Mouse (Mus musculus) forebrain, embryonic 10.5 days (tissue): Measurements from ENCODE around the gene Fam13a. TPM values are rescaled to one million over a fixed set of nuclear protein-coding genes. Genes with fewer than 3 reads are reported as not detected.

Experiments used
- DNase-seq: peaks from one replicate; pipeline ENCODE4 v3.0.0-alpha.2; 2017; ENCODE audit warnings: low spot score; ENCODE audit errors: extremely low spot score
- H3K27ac ChIP-seq: fragments of 300-500 bp; sonication (generic); 2 replicates; pipeline ENCODE4 v1.5.1; 2016; ENCODE audit warnings: mild to moderate bottlenecking
- H3K27me3 ChIP-seq: fragments of 300-500 bp; sonication (generic); 2 replicates; pipeline ENCODE4 v1.6.1; 2016; ENCODE audit warnings: mild to moderate bottlenecking; ENCODE audit not compliant: poor library complexity, severe bottlenecking
- H3K36me3 ChIP-seq: fragments of 300-500 bp; sonication (generic); replicated peaks from 2 replicates; pipeline ENCODE4 v1.6.1; 2016; ENCODE audit warnings: mild to moderate bottlenecking, moderate library complexity
- H3K4me1 ChIP-seq: fragments of 300-500 bp; sonication (generic); 2 replicates; pipeline ENCODE4 v1.6.1; 2016
- H3K4me3 ChIP-seq: fragments of 300-500 bp; sonication (generic); 2 replicates; pipeline ENCODE4 v1.5.1; 2016; ENCODE audit warnings: mild to moderate bottlenecking, moderate library complexity
- H3K9me3 ChIP-seq: fragments of 300-500 bp; sonication (generic); 2 replicates; pipeline ENCODE4 v1.6.1; 2016; ENCODE audit warnings: mild to moderate bottlenecking, moderate library complexity
- WGBS: fragments of 180-500 bp; shearing (Covaris S2); methylation state at CpG from one replicate; pipeline ENCODE4 v1.1.7; 2016; 5-methylcytosine and 5-hydroxymethylcytosine counted together
- polyA plus RNA-seq: library from polyadenylated mRNA; unstranded; fragments of >200 nt; fragmentation: Nextera tagmentation; extraction: Ambion mirVana; gene quantifications from 2 replicates; pipeline ENCODE4 v1.2.1, GENCODE M21; 2016

Gene Fam13a
- polyA plus RNA-seq, 1 experiment from 2014 or later = 2.9 TPM

DNA sequence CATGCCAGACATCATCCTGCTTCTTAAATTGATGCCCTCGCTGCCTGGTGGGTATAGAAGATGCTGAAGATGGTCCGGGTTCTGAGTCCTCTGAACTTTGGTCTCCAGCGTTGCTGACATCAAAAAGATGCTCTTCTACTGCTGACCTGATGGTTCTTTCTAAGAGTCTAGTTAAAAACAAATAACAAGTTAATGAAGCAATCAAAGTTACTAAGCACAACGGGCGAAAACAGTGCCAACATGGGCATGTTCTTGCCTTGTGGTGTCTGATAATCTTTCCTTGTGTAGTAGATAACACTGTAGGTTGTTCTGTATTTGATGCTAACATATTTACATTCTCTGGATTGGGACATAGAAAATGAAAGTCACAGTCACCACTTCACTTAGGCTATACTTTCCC, 37.2 kb downstream of the Fam13a start:
- no peak overlapping the region for H3K4me3 ChIP-seq
- no peak overlapping the region for H3K27ac ChIP-seq
- H3K4me1 ChIP-seq = no peaks in the 10 kb centered on the region
- H3K36me3 ChIP-seq = no peaks in the 10 kb centered on the region
- no peaks in the 10 kb centered on the region for H3K9me3 ChIP-seq
- H3K27me3 ChIP-seq = no peaks in the 10 kb centered on the region
- no peak for DNase-seq
- 91% methylated on average over 5 of the region's 5 CpGs for WGBS

DNA sequence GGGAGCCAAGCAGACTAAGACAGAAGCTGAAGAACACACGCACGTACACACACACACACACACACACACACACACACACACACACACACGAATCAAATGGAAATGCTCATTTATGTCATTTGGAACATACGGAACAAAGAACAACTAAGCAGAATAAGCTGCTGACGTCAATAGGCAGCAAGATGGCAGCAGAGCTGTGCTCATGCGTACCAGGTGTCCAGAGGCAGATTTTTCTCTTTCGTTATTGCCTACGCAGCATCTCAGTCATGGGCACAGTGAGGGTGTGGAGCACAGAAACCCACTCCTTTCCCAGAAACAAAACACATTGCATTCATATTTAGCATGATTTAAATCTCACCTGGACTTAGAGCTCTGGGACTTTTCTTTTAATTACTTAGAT, 39.2 kb downstream of the Fam13a start:
- no peaks in the 10 kb centered on the region for H3K4me1 ChIP-seq
- WGBS = 88% methylated on average over 8 of the region's 8 CpGs
- H3K4me3 ChIP-seq = no peak overlapping the region
- no peaks in the 10 kb centered on the region for H3K9me3 ChIP-seq
- no peak overlapping the region for H3K27ac ChIP-seq
- H3K36me3 ChIP-seq = no peaks in the 10 kb centered on the region
- DNase-seq = no peak
- H3K27me3 ChIP-seq = no peaks in the 10 kb centered on the region

DNA sequence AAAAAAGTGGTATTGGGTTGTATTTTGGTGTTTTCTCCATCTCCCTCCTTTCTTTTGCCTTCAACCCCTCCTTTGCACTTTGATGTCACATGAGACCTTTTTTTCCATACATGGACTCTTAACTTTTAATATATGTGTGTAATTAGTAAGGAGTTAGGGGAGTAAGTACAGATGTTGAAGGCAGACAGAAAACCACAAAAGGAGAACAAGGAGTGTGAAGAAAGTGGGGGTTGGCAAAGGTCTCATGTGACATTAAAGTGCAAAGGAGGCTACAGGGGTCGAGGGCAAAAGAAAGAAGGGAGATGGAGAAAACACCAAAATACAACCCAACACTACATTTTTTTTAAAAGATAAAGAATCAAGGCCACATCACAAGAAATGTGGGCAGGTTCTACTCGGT, 49.1 kb downstream of the Fam13a start:
- H3K27me3 ChIP-seq = no peaks in the 10 kb centered on the region
- no peak for DNase-seq
- H3K9me3 ChIP-seq = no peaks in the 10 kb centered on the region
- H3K4me1 ChIP-seq = no peaks in the 10 kb centered on the region
- H3K4me3 ChIP-seq = no peak overlapping the region
- 67% methylated on average over 2 of the region's 2 CpGs for WGBS
- H3K36me3 ChIP-seq = no peaks in the 10 kb centered on the region
- no peak overlapping the region for H3K27ac ChIP-seq

DNA sequence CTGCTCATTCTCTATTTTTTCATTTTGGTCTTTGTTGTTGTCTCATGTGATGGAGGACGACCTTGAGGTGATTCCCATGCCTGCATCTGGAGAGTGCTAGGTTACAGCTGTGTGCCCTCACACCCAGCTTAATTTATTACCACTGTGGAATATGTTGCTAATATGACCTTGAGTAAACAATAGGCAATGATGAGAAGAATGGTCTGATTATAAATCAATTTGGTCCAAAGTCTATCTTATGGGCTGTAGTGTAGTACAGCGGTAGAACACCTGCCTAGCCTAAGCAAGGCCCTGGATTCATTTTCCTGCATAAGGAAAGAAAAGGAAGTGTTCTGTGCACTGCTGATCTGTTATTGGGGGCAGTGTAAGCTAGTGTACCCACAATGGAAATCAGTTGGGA, 49.9 kb downstream of the Fam13a start:
- Histone ChIP-seq H3K27me3 (no peaks in the 10 kb centered on the region), H3K4me1 (no peaks in the 10 kb centered on the region), H3K36me3 (no peaks in the 10 kb centered on the region), H3K9me3 (no peaks in the 10 kb centered on the region), H3K27ac (no peak overlapping the region), H3K4me3 (no peak overlapping the region)
- WGBS = 92% methylated on average over 2 of the region's 2 CpGs
- DNase-seq = no peak

DNA sequence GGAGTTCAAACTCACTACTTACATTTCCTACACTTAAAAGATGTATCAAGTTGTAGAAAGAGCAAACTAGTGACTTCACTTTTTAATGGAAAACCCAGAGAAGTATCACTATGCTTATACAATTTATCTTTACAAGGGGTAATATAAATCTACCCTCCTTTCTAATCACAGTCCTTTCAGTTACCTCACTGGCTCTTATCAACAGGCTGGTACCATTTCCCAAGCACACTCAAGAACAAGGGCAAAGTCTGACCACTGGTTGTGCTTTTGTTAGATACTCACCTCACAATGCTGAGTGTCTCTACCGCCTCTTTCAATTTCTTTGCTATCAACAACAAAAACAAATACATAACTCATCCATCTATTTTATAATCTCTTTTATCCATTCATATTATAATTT, 51.5 kb downstream of the Fam13a start:
- WGBS = 97% methylated on average over 1 of the region's 1 CpGs

DNA sequence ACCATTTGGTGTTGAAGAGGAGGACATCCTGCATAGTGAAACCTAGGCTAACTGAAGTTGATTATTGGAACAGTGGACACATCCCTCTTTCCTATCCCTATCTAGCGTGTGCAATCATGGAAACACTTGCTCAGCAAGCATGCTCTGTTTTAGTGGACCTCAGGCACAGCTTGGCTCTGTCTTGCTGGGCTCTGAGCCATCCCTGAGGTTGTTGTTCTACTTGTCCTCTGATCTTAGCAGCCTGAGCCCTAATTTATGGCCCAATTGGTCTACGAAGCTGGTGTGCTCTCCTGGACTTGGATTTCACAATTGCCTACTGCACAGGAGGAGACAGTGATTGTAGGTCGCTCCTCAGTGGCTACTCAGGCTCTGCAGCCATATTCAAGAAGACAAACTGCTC, 56.1 kb downstream of the Fam13a start:
- 89% methylated on average over 3 of the region's 3 CpGs for WGBS
- H3K9me3 ChIP-seq = no peaks in the 10 kb centered on the region
- peaks cover 6% of the 10 kb centered on the region; the same call in 1 of the 2 replicates for H3K4me1 ChIP-seq
- no peaks in the 10 kb centered on the region for H3K27me3 ChIP-seq
- no peaks in the 10 kb centered on the region for H3K36me3 ChIP-seq
- no peak for DNase-seq
- no peak overlapping the region for H3K4me3 ChIP-seq
- H3K27ac ChIP-seq = no peak overlapping the region

More for the DNA sequence above, 51.5 kb downstream of the Fam13a start:
- Histone ChIP-seq H3K27me3 (no peaks in the 10 kb centered on the region), H3K9me3 (no peaks in the 10 kb centered on the region), H3K4me3 (no peak overlapping the region), H3K4me1 (no peaks in the 10 kb centered on the region), H3K27ac (no peak overlapping the region), H3K36me3 (no peaks in the 10 kb centered on the region)
- no peak for DNase-seq

DNA sequence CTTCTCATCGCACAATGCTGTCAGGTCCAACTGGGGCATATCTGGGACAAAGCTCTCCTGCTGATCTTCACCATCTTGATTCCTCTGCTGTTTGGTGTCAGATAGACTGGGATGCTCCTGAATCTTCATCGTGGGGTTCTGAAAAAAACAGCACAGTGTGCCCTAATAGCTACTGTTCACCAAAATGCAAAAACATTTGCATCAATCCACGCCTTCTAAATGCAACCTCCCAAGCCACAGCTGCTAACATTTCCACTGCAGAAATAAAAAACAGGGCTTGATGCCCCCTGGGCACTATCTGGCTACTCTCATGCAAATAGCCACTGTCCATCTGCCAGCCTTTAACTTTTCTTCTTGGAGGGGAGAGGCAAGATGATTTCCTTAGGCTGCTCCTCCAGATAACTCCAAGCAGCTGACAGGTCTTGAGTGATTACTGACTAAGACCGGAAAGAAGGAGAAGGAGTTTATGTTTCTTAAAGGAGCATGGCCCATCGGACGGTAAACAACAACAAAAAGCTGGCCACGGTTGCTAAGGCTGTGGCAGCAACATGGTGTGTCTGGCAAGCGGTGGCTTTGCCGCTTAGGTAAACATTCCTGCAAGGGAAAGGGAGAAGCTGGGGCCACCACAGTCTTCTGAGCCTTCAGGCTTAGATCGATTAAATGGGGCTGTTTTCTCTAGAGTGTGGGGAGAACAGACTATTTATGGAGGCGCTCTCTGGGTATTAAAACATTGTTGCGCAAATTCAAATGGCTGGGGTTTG, 59.1 kb downstream of the Fam13a start:
- H3K4me3 ChIP-seq = no peak overlapping the region
- no peaks in the 10 kb centered on the region for H3K27me3 ChIP-seq
- H3K4me1 ChIP-seq = peaks cover 6% of the 10 kb centered on the region; the same call in 1 of the 2 replicates
- DNase-seq = no peak
- no peak overlapping the region for H3K27ac ChIP-seq
- WGBS = 53% methylated on average over 12 of the region's 12 CpGs
- no peaks in the 10 kb centered on the region for H3K36me3 ChIP-seq
- H3K9me3 ChIP-seq = no peaks in the 10 kb centered on the region

DNA sequence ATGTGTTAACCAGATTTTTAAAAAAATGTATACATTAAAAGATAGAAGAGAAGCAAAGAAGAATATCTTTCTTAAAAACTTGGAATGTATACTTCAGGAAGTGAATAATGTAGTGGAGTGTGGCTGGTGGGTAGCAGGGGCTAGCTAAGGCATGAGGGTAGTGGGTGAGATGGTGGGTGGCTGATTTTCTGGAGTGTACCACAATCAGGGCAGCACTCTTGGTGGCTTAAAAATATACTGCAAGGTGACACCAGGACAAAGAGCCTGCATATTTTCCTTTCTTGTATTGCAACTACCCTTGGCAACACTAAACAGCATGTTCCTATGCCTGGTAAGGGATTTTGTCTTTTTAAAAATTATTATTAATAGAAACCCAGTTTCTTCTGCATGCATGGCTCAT, 59.8 kb downstream of the Fam13a start:
- Histone ChIP-seq H3K4me3 (no peak overlapping the region), H3K27me3 (no peaks in the 10 kb centered on the region), H3K36me3 (no peaks in the 10 kb centered on the region), H3K9me3 (no peaks in the 10 kb centered on the region), H3K27ac (no peak overlapping the region), H3K4me1 (peaks cover 6% of the 10 kb centered on the region; the same call in 1 of the 2 replicates)
- DNase-seq = no peak

DNA sequence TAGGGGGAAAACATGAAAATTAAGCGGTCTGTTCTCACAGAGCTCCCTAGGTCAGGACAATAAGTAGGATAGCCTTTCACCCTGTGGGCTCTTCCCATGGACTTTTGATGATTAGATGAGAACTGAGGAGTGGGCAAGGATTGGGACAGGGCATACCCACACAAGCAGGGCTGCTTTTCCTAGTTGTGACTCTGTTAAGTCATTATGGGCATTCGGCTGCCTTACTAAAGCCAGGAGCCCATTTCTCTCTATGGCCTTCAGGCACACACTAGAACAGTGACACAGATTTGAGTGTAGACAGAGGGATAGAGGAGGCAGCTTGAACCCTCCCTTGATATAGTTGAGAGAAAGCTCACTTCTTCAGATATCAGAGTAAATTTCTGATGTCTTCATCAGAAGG, 60.3 kb downstream of the Fam13a start:
- Histone ChIP-seq H3K27ac (no peak overlapping the region), H3K36me3 (no peaks in the 10 kb centered on the region), H3K4me1 (peaks cover 6% of the 10 kb centered on the region; the same call in 1 of the 2 replicates), H3K27me3 (no peaks in the 10 kb centered on the region), H3K9me3 (no peaks in the 10 kb centered on the region), H3K4me3 (no peak overlapping the region)
- DNase-seq = no peak
- 90% methylated on average over 2 of the region's 2 CpGs for WGBS

DNA sequence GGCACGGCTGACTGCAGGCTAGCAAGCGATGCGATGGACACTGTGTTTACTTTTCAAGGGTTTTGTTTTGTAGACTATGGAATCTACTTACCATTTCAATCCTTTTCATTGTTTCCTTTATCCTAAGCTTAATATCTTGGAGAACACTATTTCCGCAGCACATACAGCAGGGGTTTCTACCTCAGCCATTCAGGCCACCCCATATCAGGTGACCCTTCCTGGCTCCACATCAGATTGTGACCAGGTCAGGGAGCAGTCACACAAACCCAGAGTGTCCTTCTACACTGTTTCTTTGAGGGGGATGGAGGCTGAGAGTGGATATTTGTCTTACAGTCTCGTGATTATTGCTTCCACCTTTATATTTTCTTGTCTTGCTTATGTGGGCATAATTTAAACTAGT, 61.7 kb downstream of the Fam13a start:
- peaks cover 6% of the 10 kb centered on the region; the same call in 1 of the 2 replicates for H3K4me1 ChIP-seq
- 84% methylated on average over 5 of the region's 5 CpGs for WGBS
- no peaks in the 10 kb centered on the region for H3K9me3 ChIP-seq
- no peak overlapping the region for H3K27ac ChIP-seq
- H3K36me3 ChIP-seq = no peaks in the 10 kb centered on the region
- no peak for DNase-seq
- H3K4me3 ChIP-seq = no peak overlapping the region
- H3K27me3 ChIP-seq = no peaks in the 10 kb centered on the region

DNA sequence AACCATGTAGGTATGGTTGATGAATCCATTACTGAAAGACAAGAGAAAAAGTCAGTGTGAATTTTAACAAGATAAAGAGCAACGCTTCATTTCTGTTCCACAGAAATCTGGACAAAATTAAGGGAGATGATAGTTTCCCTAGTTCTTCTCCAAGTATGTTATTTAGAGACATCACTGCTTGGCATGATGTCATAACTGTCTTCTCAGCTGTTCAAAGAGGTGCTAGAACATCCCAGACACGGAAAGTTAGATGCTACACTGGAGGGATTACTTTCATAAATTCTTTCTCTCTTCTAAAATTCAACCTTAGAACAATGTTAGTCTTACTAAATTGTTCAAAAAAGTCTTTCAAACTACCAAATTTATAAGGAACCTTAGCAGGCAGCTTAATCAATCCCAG, 63.8 kb downstream of the Fam13a start:
- no peak for DNase-seq

DNA sequence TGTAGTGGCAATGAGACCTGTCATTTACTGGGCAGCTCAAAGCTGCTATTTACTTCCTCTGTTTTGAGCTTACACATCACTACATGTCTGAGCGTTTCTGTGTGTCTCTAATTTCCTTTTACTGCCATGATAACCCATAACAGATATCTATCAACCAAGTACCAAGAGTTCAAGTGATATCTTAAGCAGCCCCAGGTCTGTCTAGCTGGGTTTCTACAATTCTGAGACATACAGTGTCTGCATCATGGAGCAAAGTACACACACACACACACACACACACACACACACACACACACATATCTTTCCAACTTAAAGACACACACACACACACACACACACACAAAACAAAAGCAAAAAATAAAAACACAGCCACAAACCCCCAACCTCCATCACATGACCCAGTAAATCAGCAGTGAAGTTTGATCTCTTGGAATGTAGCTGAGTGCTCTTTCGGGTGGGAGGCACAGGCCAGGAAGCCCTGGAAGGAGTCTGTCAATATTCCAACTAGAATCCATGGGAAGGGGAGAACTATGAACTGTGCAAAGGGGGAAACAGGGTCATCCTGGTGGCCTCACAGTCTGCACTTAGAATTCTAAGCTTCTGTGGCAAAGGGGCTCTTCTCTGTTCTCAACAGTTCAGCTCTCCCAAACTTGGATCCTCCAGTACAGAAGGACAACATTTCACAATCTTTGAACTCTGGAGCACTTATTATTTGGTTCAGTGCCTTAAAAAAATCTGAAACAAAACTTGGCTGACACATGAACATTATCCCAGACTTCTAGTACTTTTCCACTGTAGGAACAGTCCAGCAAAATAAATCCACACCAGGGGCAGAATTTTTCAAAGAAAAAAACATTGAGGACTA, 73.0 kb downstream of the Fam13a start:
- no peaks in the 10 kb centered on the region for H3K36me3 ChIP-seq
- no peaks in the 10 kb centered on the region for H3K4me1 ChIP-seq
- H3K4me3 ChIP-seq = no peak overlapping the region
- DNase-seq = no peak
- no peaks in the 10 kb centered on the region for H3K27me3 ChIP-seq
- no peak overlapping the region for H3K27ac ChIP-seq
- 80% methylated on average over 2 of the region's 2 CpGs for WGBS
- H3K9me3 ChIP-seq = no peaks in the 10 kb centered on the region

More for the DNA sequence above, 63.8 kb downstream of the Fam13a start:
- H3K27ac ChIP-seq = no peak overlapping the region
- no peaks in the 10 kb centered on the region for H3K36me3 ChIP-seq
- no peaks in the 10 kb centered on the region for H3K27me3 ChIP-seq
- H3K4me1 ChIP-seq = peaks cover 5% of the 10 kb centered on the region; the same call in 1 of the 2 replicates
- H3K9me3 ChIP-seq = no peaks in the 10 kb centered on the region
- WGBS = 94% methylated on average over 2 of the region's 2 CpGs
- no peak overlapping the region for H3K4me3 ChIP-seq

DNA sequence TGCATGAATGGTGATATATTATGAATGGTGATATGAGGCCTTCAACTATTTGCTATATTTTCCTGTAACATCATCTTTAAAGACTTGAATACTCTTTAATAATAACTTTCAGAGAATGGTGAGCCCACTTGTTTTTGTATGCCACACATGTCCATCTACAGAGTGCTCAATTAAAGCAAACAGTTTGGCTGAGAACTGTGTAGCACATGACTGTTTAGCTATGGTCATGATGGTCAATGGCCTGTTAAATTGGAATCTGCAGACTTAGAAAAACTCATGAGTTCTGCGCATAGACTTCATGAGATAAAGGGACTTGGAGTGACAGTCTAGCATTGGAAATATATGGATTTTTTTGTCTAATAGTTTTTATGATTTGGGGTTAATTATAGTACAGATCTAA, 73.9 kb downstream of the Fam13a start:
- Histone ChIP-seq H3K4me3 (no peak overlapping the region), H3K9me3 (no peaks in the 10 kb centered on the region), H3K36me3 (no peaks in the 10 kb centered on the region), H3K27ac (no peak overlapping the region), H3K4me1 (no peaks in the 10 kb centered on the region), H3K27me3 (no peaks in the 10 kb centered on the region)
- 97% methylated on average over 1 of the region's 1 CpGs for WGBS
- no peak for DNase-seq
